Mouse (Mus musculus) R1 (cell line): ENCODE measurements around the gene Col9a2.
A peak's percentile ranks its signal among the peaks of the same experiment; 100 is the strongest.
"Not testable (repeated sequence)": the region's sequence is repeated elsewhere in the genome, so short reads cannot be mapped to it uniquely, and the experiment has no call there.

ENCODE experiments used
- DNase-seq: peaks from one replicate; pipeline ENCODE4 v3.0.0-alpha.2; 2018; ENCODE audit warnings: low read depth, low spot score

Gene Col9a2

DNA sequence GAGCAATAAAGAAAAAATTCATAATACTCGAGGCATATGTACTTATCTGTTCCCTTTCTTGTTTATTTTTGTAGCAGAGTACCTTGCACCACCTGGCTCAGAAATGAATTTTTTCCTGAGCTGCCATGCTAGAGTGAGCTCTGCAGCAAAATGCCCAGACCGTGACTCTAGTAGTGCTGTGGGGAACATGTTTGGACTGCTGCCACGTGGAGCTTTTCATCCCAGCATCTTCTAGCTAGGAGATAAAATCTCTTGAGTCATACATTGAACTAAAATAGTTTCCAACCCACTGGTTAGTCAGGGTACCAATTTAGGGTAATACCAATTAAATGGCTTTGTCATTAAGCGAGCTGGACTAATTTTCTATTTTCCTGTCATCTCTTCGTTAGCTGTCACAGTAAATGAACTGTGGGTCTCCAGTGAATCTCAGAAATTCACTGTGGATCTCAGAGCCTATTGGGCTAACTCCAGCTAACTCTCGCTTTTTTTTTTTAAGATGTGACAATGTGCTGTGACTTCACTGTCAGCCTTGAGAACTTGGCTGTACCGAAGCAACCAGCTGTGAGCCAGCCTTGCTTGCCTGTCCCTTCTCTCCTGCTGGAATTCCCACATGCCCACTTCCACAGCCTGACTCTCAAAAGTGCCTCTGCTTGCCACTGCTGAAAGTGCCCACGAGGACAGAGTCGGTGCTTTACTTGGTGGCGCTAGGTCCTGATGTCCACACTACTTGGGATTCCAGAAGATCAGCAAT, 19.0 kb upstream of the Col9a2 start:
- DNase-seq = no peak

DNA sequence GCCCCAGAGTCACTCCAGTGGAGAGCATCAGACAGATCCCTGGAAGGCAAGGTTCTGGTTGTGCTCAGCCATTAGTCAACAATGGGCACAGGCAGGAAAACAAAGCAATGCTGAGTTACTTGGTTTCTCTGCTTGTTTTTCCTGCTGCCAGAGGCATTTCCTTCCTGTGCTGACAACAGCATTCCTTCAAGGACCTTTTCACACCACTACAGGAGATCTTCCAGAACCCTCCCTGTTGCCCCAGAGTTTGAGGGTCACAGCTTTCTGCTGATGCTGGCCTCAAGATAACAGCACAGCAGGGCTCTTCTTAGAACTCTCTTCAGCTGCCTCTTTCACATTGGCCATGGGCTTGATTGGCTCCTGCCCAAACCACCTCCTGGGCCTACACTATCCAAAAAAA, 17.3 kb upstream of the Col9a2 start:
- DNase-seq = peak; percentile 94

DNA sequence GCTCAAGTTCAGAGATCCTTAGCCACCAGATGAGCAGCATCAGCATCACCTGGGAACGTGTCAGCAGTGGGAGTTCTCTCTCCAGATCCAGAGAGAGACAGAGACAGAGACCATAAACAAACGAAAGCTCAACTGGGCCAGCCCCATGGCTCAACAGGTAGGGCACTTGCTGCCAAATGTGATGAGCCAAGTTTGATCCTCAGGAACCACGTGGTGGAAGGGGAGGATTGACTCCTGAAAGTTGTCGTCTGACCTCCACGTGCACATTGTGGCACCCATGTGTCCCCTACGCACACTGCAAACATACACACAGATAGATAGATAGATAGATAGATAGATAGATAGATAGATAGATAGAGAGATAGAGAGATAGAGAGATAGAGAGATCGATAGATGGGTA, 15.7 kb upstream of the Col9a2 start:
- DNase-seq = no peak

DNA sequence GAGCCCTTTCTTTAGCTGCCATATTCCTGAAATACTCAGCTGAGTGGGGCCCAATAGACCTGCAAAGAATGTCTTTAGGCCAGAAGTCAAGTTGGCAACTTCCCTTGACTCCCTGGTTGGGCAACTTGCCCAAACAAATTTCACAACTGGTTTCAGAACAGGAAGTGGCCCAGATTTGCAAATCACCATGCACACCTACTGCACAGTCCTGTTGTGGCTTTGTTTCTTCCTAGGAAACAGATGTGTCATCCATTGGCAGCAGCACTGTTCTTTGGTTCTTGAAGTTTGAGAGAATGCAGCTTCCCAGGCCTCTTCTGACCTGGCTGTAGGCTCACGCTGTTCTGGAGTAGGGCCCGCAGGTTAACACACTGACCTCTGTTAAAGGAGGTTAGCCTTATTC, 15.2 kb upstream of the Col9a2 start:
- DNase-seq = no peak

DNA sequence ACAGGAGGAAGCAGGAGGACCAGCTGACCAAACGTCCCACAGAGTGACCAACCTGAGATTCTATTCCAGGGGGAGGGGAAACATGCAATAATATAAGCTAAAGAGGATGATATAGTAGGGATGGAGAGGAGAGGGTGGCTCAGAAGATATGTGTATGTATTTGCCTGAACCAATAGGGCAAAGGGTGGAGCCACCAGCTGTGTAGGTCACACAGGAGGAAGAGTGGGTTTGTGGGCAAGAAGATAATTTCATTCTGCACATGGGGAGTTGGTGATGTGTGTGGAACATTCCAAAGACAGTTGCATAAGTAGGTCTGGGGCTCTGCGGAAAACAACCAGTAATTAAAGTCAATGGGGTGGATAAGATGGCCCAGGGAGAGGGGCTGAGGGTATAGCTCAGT, 13.5 kb upstream of the Col9a2 start:
- DNase-seq = no peak

DNA sequence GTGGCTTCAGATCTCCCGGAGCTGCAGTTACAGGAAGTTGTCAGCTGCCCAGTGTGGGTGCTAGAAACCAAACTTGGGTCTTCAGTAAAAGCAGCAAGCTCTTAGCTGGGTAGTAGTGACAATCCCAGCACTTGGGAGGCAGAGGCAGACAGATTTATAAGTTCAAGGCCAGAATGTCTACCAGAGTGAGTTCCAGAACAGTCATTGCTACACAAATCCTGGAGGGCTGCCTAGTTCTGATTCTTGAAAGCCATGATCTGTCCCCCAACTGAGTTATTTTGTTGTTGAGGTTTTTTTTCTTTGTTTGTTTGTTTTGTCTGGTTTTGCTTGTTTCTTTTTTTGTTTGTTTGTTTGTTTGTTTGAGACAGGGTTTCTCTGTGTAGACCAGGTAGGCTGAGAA, 11.0 kb upstream of the Col9a2 start:
- no peak for DNase-seq

DNA sequence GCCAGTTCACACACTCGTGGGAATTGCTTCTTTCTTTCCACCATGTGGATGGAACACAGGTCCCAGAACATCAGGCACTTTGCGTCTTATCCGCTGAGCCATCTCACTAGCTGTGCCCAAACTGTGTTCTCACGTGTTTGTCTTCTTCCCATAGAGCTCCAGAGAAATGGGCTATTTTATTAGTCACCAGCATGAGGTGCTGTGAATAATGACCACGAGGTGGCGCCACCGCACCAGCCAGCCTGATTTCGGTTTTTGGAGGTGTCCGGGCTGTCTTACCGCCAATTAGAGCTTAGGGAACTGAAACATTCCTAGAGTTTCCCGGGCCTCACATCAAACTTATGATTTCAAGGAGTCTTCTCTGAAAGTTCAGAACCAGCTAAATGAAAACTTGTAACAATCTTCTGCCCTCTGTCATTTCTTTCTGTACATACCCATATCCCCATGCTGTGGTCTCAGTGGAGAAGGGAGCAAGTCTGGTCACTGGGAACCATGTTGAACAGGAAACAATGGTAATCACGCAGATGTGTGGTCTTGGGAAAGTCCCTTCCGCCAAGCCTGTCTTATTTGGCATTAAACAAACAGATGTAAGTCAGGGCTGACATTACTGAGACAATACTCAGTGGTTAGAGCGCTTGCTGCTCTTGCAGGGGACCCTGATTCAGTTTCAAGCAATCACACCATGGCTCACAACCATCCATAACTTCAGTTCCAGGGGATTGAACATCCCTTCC, 10.4 kb upstream of the Col9a2 start:
- DNase-seq = peak; percentile 80

DNA sequence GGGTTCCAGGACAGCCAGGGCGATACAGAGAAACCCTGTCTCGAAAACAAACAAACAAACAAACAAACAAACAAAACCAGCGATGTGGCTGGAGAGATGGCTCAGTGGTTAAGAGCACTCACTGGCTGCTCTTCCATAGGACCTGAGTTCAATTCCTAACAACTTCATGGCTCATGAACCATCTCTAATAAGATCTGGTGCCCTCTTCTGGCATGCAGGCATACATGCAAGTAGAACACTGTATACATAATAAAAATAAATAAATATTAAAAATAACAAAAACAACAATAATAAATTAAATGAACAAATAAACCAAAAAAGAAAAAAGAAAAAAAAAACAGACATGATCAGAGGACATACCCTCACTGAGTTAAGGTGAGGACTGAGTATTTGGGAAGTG, 9.6 kb upstream of the Col9a2 start:
- DNase-seq = no peak

DNA sequence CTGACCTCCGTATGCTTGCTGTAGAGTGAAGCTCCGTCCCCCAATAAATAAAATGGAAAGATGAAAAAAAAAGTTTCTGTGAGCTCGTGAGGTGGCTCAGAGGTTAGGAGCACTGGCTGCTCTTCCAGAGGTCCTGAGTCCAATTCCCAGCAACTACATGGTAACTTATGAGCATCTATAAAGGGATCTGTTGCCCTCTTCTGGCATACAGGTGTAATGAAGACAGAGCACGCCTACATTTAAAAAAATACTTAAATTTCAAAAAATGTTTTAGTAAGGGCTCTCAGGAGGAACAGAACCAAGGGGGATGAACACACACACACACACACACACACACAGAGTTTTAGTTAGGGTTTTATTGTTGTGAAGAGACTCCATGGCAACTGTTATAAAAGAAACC, 7.7 kb upstream of the Col9a2 start:
- DNase-seq = no peak

DNA sequence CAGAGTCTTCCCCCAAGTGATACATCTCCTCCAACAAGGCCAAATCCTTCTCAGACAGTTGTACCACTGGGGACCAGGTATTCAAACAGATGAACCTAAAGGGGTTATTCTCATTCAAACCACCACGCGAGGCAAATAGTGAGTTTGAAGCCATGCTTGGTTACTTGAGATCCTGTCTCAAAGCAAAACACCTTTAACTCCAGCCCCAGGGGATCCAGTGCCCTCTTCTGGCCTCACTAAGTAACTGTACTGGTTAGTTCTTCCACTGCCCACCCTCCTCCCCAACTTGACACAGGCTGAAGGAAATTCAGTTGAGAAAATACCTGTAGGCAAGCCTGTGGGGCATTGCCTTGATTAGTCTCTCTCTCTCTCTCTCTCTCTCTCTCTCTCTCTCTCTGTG, 6.2 kb upstream of the Col9a2 start:
- DNase-seq = peak; percentile 63

DNA sequence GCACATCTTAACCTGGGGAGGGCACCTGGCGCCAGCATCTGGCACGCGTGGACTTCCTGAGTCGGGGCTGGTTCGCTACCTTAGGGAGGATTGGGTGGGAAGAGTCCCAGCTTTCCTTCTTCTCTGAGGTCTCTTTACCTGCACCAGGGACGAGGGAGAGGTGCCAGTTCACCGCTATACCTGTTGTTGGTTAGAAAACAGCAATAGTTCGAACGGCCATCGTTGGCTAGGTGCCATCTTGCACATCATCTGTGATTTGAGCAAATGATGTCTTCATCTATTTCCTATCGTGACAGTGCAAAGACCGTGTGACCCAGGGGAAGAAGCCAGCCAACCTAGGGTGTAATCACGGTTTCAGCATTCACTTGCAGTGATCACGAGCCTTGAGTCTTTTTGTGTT, 1.1 kb downstream of the Col9a2 start:
- no peak for DNase-seq

DNA sequence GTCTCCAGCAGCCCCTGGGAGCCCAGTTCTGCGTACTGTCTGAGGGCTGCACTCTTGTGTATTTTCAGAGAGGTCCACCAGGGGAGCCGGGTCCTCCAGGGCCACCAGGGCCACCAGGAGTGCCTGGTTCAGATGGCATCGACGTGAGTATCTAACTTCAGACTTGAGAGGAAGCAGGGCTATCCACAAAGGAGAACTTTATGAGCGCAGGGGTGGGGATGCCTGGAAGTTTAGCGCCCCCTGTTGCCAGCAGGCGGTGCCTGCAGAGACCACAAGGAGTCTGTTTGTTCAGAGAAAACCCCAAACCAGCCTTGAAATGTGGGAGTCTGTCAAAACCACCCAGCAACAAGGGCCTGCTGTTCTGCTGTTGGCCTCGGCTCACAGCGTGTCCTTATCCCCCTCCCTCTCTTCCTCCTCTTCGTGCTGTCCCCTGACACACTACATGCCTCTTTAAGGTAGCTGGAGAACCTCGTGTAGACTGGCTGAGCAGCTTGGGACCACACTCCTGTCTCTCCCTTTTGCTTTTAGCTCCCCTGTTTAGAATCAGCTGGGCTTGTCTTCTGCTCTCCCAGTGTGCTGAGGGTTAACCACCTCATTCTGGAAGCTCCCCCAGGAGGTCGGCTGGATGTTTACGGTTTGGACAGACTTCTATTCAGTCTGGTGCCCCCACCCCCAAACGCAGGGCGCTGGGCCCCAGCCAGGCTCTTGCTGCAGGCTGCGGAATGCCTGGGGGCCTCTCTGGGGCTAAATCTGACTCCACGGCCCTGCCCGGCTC, 1.9 kb downstream of the Col9a2 start:
- DNase-seq = peak; percentile 72

DNA sequence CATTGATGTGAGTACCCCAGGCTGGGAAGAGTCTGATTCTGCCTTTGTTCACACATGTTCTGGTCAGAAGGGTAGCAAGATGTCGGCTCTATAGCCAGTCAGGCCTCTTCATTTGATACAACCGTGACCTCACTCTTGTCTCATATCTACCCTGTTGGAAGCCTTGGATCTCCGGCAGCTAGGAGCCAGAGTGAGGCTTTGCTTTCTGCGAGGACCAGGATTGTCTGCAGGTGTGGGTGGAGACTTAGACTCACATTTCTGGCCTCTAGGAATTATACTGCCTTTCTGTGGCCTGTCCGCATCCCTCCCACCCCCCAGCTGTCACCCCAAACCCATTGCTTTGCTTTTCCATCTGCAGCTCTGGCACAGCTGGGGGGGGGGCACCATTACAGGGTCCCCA, 3.3 kb downstream of the Col9a2 start:
- peak; percentile 66 for DNase-seq

DNA sequence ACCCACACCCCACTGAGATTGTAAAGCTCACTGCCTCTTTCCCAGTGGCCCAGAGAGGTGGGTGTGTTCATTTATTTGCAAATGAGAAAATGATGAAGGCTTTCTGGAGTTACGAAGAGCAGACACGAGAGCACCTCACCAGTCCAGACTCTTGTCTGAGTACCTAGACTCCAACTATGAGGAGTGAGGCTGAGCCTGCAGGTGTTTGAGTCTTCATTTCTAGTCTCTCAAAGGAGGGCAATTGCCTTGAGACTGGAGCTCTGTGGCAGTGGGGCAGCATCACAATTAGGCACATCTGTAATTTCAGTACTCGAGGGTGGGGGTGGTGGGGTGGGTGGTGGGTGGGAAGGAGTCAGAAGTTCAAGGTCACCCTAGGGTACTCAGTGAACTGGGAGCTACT, 3.8 kb downstream of the Col9a2 start:
- DNase-seq = peak; percentile 73

DNA sequence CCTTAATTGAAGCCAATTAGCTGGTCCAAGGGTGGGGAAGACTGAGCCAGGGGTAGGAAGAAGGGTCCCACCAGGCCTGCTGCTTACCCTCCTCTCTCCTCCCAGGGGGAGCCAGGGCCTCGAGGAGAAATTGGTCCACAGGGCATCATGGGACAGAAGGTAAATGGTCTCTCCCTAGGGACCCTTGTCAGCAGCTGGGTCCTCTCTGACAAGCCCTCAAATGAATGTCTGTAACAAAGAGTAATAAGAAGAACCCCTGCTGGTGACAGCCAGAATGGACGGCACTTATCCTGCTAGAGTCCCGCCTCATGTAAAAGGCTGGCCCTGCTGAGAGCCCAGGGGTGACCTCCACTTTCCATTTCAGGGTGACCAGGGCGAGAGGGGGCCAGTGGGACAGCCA, 12.7 kb downstream of the Col9a2 start:
- no peak for DNase-seq

DNA sequence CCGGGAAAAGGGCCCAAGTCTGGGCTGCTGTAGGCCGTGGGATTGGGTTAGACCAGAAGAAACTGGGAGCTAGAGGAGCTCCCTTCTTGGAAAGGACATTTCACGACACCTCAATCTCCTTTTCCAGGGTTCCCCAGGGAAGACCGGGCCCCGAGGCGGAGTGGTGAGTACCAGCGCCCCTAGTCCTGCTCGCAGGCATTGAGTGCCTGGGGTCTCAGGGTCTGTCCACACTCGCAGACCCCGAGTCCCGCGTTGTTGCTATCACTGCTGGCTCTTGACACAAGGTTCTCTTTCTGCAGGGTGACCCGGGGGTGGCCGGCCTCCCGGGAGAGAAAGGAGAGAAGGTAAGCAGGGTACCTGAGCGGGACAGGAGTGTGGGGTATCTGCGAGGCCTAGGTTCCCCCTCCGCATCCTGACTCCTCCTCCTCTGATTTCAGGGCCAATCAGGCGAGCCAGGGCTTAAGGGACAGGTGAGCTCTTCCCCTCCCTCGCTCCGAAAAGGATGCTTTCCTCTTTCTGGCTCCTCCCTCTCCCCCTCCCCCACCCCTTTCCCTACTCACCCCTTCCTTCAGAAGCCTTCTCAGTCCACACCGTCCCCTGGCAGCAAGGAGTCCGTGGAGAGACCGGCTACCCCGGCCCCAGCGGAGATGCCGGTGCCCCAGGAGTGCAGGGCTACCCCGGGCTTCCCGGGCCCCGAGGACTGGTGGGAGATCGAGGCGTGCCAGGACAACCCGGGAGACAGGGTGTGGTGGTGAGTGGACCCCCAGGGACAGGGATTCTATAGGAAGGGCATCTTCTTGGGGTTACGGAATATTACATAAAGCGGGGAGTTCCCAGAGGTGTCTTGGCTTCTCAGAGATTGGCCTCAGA, 13.5 kb downstream of the Col9a2 start:
- peak; percentile 45 for DNase-seq

DNA sequence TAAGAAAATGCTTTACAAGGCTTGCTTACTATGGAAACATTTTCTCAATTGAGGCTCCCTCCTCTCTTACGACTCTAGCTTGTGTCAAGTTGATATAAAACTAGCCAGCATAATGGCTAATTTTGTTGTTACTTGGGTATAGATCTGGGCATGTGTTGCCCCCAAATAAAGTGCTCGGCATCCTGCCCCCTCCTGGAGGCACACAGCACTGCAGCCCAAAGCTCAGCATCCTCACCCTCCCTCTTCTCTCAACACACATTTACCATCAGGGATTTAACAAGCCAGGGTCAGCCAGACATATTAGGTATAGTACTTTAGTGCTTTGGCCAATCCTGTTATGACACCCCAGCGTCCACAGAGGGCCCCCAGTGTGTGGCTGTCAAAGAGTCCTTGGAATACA, 17.2 kb downstream of the Col9a2 start:
- DNase-seq = peak; percentile 16

DNA sequence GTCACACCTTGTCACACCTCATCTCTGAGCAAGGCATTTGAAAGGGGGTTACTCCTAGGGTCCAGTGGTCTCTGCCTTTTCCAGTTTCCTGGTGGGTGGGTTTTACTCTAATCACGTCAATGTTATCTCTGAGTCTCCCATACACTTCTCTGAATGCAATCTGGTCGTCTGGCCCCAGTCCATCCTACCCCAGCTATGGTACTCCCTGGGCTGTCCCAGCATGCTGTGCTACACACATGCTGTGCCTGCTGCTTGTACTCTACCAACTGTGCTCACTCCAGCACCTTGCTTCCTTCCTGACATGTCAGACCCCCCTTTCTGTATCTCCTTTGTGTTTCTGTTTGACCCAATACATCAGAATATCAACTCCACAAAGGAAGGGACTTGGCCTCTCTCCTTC, 17.8 kb downstream of the Col9a2 start:
- DNase-seq = no peak

DNA sequence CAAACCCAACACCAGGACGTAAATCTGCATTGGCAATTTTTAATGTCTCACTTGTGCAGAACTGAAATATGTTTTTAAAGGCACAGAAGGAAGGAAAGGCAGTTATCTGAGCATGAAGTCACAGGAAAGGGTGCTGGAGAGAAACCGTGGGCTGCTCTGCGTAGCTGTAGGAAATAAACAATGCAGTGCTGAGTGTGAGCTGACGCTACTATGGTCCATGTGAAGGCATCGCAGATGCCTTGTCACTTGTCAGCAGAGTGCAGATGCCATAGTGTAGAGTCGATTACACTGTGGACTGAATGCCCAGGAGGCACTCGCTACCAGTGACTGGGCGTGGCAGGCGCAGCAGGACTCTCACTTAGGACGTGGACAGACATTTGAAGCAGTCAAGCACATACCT, 20.0 kb downstream of the Col9a2 start:
- not testable (repeated sequence) for DNase-seq

DNA sequence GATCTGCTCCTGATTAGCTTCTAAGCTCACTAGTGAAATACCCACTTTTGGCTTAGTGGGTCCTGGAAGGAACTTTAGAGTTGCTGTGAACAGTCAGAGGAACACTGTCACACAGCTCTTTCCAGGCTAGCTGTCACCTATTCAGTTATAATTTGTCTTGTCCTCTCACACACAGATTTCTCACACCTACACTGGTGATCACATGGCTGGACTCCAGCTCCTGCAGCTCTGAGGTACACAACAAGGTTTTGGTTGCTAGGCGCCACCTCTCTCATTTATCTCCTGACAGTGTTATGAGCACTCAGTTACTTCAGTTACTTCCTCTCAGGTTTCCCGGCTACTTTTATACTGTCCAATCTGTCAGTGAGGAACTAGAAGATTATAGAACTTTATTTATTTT, 26.2 kb downstream of the Col9a2 start:
- DNase-seq = no peak

DNA sequence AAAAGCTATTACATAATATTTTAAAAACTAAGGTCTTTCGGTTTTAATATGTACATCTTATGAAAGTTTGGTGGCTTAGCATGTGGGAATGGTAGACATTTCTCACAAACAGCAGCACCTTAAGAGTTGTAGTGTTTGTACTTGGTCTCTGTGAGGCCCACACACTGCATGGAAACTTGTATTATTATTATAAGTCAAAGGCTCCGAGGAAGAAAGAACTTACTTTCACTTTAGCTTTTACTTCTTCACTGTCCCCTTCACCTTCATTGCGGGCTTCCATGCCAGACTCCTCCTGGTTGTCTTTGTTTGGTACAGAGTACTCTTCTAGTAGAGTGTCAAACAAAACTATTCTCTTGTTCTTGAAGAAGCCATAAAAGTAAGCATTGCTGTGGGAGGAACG, 35.1 kb downstream of the Col9a2 start:
- no peak for DNase-seq
